Mouse (Mus musculus): ENCODE measurements around the gene Bhlhe41. TPM values are rescaled to one million over a fixed set of nuclear protein-coding genes. Genes with fewer than 3 reads are reported as not detected.
A peak's percentile ranks its signal among the peaks of the same experiment; 100 is the strongest.

Gene Bhlhe41
- not detected in 2 replicates for total RNA-seq (2014; fragmentation: Nextera tagmentation)
- 0.19 TPM in 1 of 2 replicates, not detected in the other for total RNA-seq (2017)

DNA sequence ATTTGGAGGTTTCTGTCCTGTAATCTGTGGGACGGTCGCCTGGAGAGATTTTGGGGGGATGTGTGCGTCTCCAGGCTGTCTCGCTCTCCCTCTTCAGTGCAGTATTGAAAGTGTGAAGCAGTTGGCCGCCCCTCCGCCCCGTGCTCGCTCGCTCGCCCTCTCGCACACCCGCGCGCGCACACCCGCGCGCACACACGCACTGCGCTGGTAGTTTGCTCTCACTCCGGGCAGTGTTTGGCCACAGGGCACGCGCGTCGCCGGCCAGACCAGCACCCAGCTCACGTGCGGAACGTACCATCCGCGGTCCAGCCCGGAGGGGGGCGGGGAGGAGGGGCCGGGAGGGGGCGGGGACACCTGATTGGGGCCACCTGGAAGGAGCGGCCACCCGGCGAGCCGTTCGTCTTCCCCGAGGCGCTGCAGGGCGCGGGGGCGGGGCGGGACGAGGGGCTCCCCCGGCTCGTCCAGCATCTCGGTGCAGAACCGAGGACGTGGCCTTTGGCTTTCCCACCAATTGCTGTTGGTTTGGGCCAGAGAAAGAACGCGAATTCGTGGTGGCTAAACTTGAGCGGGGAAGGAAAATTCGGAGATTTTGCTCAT, at the start of gene Bhlhe41:
Bhlhe41 (minus strand) TSS at position 270 of the 597 bp plus-strand sequence.
- no peak for ATAC-seq (replicated peaks; ENCODE audit: low FRiP score, low TSS enrichment, poor library complexity, severe bottlenecking)

DNA sequence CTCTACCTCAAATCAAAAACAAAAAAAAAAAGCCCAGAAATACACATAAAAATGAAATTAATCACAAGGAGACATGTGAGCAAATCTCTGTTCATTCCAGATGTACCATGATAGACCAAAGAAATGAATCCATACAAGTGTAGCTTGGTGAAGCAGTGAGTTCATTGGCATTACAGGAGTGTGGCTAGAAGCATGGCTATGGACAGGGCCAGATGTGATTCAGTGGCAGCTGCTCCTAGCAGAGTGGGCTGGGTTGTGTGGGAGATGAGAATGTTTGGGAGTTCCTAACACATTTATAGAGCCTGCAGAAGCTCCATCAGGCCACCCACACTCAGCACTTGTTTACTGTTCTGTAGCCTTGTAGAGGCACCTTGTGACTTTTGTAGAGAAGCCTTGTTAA, 46.9 kb upstream of the Bhlhe41 start:
- ATAC-seq (replicated peaks; ENCODE audit: low FRiP score, low TSS enrichment, poor library complexity, severe bottlenecking): no peak

DNA sequence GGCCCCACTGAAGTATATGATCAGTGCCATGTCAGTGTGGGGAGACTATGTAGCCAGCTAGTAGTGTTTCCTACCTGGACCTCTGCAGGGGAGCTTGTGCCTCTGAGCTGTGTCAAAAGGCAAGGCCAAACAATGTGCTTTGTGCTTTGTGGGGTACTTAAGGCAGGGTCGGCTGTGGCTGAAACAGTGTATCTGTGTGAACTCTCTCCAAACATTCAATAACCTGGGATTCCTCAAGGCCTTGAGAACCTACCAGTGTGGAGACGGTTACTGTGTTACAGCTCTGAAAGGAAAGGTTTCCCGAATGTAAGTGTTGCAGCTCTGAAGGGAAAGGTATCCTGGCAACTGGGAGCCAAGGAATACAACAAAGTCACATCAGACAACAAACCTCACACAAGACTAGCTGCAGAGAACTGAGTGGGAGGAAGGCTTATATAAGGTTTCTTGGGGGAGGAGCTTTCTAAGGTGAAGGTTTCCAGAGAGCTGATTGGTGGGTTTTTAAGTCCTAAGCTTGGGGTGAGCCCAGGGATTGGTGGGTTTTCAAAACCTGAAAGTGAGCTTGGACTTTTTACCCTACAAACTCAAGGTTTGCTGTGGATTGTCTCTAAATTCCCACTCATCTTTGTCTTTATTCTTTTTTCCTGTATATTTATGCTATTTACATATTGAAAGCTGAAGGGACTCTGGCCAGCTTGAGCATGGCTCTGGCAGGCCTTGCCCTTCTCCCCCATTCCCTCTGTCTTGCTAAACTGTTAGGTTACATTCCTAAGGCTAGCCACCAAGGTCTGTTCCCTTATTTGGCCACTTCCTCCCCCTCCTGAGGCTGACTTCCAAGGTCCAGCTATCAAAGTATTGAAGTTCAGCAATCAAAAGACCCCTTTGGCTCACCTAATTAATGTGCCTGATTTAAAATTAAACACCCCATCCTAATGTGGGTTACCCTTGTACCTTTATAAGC, 45.4 kb upstream of the Bhlhe41 start:
- ATAC-seq (replicated peaks; ENCODE audit: low FRiP score, low TSS enrichment, poor library complexity, severe bottlenecking): no peak

DNA sequence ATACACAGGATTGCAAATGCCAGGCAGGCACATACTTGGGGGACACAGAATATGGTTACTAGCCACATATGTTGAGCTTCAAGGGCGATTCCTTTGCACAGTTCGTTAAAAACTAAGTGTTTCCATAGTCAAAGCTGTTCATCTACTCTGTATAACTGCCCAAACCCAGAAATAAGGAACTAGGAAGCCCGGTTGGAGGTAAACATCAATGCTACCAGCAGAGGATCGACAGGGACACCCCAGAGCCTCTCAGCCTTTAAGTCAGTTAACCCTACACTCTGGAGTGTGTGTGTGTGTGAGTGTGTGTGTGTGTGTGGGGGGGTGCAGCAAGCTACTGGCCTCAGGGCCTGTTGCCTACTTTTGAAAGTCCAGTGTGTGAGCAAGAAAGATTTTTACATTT, 44.6 kb upstream of the Bhlhe41 start:
- ATAC-seq (replicated peaks; ENCODE audit: low FRiP score, low TSS enrichment, poor library complexity, severe bottlenecking): no peak

DNA sequence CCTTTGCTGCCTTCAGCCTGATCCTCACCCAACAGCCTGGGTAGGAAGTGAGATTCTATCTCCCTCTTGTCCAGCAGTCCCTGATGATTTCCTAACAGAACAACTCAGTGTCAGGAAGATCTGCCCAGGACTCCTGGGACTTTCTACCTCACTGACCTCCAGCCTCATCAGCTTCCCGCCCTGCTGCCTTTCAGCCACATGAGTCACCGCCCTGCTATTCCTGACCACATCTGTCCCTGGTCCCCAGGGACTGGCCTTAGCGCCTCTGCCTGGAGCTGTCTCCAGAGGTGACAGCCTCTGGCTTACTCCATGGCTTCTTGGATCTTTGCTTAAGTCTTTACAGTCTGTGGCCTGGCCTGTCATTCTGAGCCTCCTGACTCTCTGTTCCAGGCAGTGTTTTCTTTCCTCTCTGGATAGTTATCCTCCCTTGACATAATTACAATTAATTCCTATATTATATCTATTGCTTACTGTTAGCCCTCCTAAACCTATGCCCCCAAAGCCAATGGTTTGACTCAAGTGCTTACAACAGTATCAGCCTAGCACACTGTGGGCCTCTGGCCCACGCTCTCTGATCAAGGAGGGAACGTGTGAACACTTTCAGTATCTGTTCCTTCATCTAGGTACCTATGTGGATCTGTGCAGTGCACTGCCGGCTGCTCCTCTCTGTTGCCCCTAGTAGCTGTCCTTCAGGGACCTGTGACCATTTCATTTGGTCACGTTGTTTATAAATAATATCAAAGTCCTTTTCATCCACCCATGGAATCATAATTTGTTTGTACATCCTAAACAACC, 40.9 kb upstream of the Bhlhe41 start:
- ATAC-seq (replicated peaks; ENCODE audit: low FRiP score, low TSS enrichment, poor library complexity, severe bottlenecking): no peak

DNA sequence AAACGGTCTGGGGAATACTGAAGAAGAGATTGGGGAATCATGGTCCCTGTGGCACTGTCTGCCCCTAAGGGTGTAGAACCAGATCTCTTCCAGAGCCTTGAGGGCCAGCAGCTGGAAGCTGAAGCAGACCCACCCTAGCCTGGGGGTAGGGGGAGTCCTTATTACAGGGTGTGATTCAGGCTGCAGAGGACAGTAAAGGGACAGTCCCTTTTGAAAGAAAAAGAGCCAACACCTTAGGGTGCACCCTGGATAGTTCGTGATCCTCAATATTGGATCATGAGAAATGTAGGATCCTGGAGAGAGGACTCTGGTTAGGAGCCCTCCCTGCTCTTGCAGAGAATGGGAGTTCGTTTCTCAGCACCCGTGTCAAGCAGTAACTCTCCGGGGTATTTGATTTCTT, 39.3 kb upstream of the Bhlhe41 start:
- no peak for ATAC-seq (replicated peaks; ENCODE audit: low FRiP score, low TSS enrichment, poor library complexity, severe bottlenecking)

DNA sequence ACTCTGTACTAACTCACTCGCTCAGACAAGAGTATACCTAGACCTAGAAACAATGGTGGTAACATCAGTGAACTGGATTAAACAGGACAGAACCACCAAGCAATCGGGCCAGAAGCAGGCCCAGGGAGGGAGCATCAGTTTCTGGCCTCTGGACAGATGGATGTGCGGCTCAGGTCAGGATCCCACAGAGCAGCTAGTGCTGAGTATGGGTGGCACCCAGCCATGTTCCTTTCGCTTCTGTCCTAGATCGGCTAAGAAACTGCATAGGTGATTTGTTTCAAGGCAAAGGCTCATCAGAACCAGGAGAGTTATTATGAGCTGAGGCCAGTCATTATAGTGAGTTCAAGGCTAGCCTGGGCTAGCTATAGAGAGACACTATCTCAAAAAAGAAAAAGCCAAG, 38.8 kb upstream of the Bhlhe41 start:
- ATAC-seq (replicated peaks; ENCODE audit: low FRiP score, low TSS enrichment, poor library complexity, severe bottlenecking): no peak

DNA sequence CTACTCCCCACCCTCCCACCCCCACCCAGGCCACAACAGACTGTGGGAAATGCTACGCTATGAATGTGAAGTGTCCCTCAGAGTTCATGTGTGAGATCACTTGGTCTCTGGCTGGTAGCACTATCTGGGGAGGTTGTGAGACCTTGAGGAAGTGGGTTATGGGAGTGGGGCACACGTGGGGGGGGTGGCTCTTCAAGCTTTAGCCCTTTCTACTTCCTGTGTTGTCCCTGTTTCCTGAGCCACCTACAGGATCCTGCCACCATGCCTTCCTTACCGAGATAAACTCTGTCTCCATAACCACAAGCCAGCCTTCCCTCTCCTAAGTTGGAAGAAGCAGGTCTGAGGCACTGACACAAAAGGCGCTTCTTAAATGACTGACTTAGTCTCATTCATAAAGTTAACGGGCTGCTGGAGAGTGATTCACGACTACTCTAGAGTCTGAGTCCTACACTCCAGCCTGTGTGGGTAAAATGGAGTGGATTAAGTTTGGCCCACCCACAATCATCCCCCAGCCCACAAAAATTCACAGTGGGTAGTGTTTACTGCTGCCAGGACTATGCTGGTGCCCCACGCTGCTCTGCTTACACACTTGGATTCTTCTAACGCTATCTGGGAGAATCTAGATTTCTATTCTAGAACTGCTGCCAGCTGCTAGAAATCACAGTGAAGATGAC, 29.4 kb upstream of the Bhlhe41 start:
- peak; percentile 52 for ATAC-seq (replicated peaks; ENCODE audit: low FRiP score, low TSS enrichment, poor library complexity, severe bottlenecking)

DNA sequence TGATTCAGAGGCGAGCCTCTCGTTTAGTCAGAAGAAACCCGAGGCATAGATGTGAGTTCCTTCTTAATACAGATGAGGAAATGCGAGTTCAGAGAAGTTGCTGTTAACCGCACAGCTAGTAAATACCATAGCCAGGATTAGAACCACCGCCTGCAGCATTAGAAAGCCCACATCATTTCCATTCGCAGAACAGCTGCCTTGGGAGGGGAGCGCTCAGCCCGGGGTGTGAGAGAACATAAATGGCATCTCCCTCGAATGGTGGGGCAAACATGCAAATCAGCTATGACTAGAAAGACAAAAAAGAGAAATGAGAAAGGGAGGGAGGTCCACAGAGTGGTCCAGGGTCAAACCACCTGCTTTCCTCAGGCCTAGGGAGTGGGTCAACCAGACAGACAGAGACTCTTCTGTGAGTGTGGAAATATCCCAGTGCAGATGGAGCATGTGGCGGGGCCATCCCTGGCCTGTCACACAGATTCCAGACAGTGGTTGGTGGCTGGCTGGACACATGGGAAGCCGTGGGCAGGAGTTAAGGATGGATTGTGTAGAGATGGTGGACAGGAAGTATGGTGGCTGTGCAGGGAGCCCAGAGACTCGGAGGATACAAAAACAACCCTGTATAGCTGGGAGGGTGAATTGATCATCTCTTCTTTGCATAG, 28.1 kb upstream of the Bhlhe41 start:
- no peak for ATAC-seq (replicated peaks; ENCODE audit: low FRiP score, low TSS enrichment, poor library complexity, severe bottlenecking)

DNA sequence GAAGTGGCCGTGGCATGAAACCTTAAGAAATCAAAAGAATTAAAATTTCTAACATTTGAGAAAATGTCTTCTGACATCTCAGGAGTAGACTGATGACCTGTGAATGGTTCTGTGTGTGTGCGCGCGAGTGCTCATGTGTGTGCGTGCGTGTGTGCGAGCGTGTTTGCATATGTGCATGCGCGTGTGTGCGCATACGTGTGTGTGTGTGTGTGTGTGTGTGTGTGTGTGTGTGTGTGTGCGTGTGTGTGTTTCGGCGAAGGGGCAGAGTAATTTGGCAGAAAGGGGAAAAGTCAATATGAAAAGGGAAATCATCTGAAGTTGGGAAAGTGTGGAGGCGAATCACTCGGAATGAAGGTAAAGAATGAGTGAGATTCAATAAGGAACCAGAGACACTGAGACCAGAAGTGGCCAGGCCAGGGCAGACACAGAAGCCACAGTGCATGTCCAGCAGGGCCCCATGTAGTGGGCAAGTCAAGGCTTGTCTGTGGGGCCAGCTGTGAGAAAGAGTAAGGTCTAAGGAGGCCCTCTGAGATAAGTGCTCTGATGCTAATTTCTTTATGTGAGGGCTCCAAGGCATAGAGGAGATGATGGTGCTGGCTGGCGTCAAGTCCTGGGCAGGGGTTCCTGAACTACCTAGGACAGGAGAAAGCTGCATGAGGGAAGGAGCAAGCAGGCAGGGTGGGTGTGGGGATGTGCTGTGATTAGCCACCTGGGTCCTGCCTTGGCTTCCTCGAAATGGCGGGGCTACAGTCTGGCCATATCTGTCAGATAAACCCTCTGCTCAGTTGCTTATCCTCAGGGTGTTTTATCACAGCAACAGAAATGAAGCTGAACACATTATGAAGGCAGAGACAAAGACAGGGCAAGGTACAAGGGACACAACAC, 27.3 kb upstream of the Bhlhe41 start:
- ATAC-seq (replicated peaks; ENCODE audit: low FRiP score, low TSS enrichment, poor library complexity, severe bottlenecking): peak; percentile 56

DNA sequence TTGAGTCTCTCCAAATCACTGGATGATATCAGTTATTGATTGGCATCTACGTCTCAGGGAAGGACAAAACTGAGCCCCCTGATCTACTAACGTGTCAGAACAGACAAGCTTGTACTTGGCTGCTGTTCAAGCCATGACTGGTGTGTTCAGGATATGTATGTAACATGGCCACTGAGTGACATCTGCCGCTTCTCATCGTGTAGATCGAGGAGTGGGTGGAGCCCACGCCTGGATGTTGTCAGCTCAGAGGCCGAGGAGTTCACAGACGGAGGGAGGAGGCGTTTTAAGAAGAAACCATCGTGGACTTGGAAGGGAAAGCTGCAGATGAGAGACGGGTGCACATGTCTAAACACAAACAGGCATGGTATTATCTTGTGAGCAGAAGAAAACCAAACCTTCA, 26.6 kb upstream of the Bhlhe41 start:
- ATAC-seq (replicated peaks; ENCODE audit: low FRiP score, low TSS enrichment, poor library complexity, severe bottlenecking): no peak

DNA sequence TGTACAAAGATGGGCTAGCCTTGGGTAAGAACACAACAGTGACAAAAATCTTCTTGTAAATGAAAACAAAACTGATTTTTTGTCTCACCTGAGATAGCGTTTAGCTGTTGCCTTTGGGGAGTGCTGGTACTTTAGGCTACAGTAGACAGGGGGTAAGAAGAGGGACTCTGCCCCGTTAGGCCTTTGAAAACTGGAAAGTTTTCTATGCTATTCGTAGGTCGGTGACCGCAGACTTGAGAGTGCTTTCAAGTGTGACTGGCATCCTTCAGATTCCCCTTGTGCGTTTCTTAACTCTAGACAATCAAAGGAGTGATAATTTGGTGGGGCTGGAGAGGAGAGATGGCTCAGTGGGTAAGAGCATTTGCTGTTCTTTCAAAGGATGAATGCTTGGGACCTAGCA, 22.4 kb upstream of the Bhlhe41 start:
- no peak for ATAC-seq (replicated peaks; ENCODE audit: low FRiP score, low TSS enrichment, poor library complexity, severe bottlenecking)

DNA sequence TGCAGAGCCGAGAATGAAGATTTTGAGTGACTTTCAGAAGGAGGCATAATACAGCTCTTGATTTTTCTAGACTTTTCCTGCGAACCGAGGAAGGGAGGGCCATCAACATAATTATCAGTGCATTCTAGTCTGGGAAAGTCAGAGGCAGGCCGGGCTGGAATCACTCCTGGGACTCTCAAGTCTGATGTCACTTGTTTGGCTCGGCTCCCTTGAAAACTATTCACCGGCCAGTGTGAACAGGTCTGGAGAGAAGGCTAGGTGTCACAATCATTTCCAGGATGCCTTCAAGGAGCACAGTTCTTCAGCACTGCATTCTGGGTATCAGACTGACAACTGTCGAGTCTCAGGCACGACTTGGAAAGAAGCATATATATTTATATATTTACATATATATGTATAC, 20.9 kb upstream of the Bhlhe41 start:
- no peak for ATAC-seq (replicated peaks; ENCODE audit: low FRiP score, low TSS enrichment, poor library complexity, severe bottlenecking)

DNA sequence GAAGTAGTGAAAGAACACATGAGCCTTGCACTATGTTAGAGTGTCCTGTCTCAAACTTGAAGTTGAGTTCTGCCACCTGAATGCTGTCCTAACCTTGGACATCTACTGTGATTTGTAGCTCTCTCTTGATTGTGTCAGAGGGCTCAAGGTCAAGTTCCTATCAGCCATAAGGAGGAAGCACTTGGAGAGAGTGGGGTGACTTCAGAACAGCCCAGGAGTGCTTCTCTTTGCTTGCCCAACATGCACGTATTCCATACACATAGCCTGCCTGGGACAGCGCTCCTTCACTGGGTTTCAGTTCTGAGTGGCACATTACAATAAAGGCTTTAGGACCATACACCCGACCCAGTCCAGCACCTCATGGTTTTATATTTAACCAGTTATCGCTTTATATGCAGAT, 19.7 kb upstream of the Bhlhe41 start:
- ATAC-seq (replicated peaks; ENCODE audit: low FRiP score, low TSS enrichment, poor library complexity, severe bottlenecking): no peak

DNA sequence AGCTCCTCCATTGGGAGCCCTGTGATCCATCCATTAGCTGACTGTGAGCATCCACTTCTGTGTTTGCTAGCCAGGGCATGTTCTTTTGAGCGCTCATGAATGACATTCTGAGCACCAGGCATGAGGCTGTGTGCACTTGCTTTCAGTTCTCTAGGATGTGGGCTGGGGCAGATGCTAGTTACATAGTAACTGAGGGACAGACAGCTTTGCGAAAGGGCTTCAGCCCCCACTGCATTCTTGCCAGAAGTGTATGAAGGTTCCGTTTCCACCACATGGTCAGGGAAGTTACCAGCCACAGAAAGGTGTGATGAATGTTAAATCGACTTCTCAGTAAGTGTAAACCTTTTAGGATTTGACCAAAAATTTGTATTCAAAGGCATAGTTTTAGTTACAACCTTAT, 18.3 kb upstream of the Bhlhe41 start:
- ATAC-seq (replicated peaks; ENCODE audit: low FRiP score, low TSS enrichment, poor library complexity, severe bottlenecking): no peak

DNA sequence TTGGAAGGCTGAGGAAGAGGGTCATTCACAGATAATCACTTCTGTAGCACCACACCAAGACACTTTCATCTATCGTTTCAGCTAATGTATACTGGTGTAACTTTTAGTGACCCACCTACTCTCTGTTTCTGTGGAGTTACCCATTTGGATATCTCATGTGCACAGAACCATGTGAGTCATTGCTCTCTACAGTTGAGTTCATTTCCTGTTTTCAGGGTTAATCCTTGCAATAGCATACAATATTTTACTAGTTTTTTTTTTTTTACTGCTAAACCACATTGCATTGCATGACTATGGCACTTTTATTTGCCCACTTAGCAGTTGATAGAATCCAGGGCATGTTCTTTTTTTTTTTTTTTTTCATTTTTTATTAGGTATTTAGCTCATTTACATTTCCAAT, 17.7 kb upstream of the Bhlhe41 start:
- ATAC-seq (replicated peaks; ENCODE audit: low FRiP score, low TSS enrichment, poor library complexity, severe bottlenecking): 0 out of 2 replicates have a peak, but pooled peaks have one; percentile 52

DNA sequence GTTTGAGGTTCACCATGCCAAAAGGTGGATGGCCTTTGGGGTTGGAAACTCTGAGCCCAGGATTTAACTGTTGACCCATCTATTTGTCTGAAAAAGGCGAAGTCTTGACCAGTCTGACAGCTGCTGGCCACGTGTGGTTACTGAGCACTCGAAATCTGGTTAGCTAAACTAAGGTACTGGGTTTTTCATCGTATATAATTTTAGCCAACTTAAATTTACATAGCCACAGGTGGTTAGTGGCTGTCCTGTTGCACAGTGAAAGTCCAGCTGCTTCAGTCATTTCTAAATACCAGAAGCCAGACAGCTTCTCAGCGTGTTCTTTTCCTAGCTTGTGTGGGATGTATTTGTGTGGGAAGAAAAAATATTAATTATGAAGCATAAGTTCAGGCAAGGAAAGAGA, 15.3 kb upstream of the Bhlhe41 start:
- no peak for ATAC-seq (replicated peaks; ENCODE audit: low FRiP score, low TSS enrichment, poor library complexity, severe bottlenecking)

Measured in megakaryocyte-erythroid progenitor cell, adult 5-6 weeks (primary cell).